Mouse (Mus musculus) bone marrow macrophage, adult 2 months (primary cell): Measurements from ENCODE around the gene Ppcdc.

Experiments
- CTCF ChIP-seq: IDR thresholded peaks from 2 replicates; pipeline ENCODE4 v1.5.1; 2012; ENCODE audit warnings: low read depth, mild to moderate bottlenecking, low read length, moderate library complexity
- POLR2A ChIP-seq: IDR thresholded peaks from 2 replicates; pipeline ENCODE4 v1.6.1; 2012; ENCODE audit warnings: mild to moderate bottlenecking, low read depth, low read length, borderline replicate concordance

DNA sequence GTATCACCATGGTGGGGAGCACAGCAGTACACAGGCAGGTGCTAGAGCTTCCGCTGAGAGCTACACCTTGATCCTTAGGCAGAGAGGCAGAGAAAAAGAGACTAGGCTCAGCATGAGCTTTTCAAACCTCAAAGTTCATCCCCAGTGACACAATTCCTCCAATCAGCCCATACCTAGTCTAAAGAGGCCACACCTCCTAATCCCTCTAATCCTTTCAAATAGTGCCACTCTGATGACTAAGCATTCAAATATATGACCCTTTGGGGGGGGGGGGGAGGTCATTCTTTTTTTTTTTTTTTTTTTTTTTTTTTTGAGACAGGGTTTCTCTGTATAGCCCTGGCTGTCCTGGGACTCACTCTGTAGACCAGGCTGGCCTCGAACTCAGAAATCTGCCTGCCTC lies 41.2 kb downstream of the Ppcdc start:
- TF ChIP-seq POLR2A (no peak), CTCF (no peak)
